Mouse (Mus musculus) spleen, adult 2 months (tissue): Measurements from ENCODE around the gene Slc16a3. TPM values are rescaled to one million over a fixed set of nuclear protein-coding genes. Genes with fewer than 3 reads are reported as not detected.

Experiments
- DNase-seq, 2 experiments: peaks; one replicate each; pipeline versions ENCODE4 v3.0.0 to v3.0.0-alpha.2; 2012 to 2021; ENCODE audit warnings: low spot score in 2 of 2, low read depth in 1 of 2
- H3K27ac ChIP-seq: fragments of 200-500 bp; 2 replicates; pipeline ENCODE4 v1.5.1; 2012; ENCODE audit warnings: low read length, inconsistent platforms; ENCODE audit not compliant: insufficient read depth
- H3K27me3 ChIP-seq: fragments of 200-500 bp; 2 replicates; pipeline ENCODE4 v1.6.1; 2012; ENCODE audit warnings: mild to moderate bottlenecking, moderate library complexity, low read length, inconsistent platforms; ENCODE audit not compliant: control insufficient read depth, insufficient read depth
- H3K36me3 ChIP-seq: fragments of 200-500 bp; 2 replicates; pipeline ENCODE4 v1.6.1; 2012; ENCODE audit warnings: mild to moderate bottlenecking, low read length, inconsistent platforms; ENCODE audit not compliant: control insufficient read depth, insufficient read depth
- H3K4me1 ChIP-seq: fragments of 200-500 bp; 2 replicates; pipeline ENCODE4 v1.6.1; 2011; ENCODE audit warnings: inconsistent platforms; ENCODE audit not compliant: control insufficient read depth, insufficient read depth, insufficient read length
- H3K4me3 ChIP-seq: fragments of 200-500 bp; 2 replicates; pipeline ENCODE4 v1.5.1; 2011; ENCODE audit warnings: mild to moderate bottlenecking, inconsistent platforms; ENCODE audit not compliant: insufficient read depth, insufficient read length; ENCODE audit errors: extremely low read depth
- CTCF ChIP-seq: fragments of 200-500 bp; IDR thresholded peaks from 2 replicates; pipeline ENCODE4 v1.5.1; 2011; ENCODE audit warnings: mild to moderate bottlenecking, inconsistent platforms; ENCODE audit not compliant: insufficient read depth, insufficient read length, insufficient replicate concordance; ENCODE audit errors: extremely low read depth
- POLR2A ChIP-seq: fragments of 200-500 bp; IDR thresholded peaks from 2 replicates; pipeline ENCODE4 v1.6.1; 2011; ENCODE audit warnings: low read depth, low read length, inconsistent platforms
- WGBS: fragments of 180-500 bp; shearing (Covaris S2); methylation state at CpG from one replicate; pipeline ENCODE4 v1.1.7; 2018; 5-methylcytosine and 5-hydroxymethylcytosine counted together
- polyA plus RNA-seq: library from polyadenylated mRNA; depleted of rRNA; stranded (reverse); fragments of >200 nt; gene quantifications from 2 replicates; pipeline ENCODE4 v1.2.3, GENCODE M21; 2012

Slc16a3 gene
- polyA plus RNA-seq, 1 experiment: 16.1 TPM

DNA sequence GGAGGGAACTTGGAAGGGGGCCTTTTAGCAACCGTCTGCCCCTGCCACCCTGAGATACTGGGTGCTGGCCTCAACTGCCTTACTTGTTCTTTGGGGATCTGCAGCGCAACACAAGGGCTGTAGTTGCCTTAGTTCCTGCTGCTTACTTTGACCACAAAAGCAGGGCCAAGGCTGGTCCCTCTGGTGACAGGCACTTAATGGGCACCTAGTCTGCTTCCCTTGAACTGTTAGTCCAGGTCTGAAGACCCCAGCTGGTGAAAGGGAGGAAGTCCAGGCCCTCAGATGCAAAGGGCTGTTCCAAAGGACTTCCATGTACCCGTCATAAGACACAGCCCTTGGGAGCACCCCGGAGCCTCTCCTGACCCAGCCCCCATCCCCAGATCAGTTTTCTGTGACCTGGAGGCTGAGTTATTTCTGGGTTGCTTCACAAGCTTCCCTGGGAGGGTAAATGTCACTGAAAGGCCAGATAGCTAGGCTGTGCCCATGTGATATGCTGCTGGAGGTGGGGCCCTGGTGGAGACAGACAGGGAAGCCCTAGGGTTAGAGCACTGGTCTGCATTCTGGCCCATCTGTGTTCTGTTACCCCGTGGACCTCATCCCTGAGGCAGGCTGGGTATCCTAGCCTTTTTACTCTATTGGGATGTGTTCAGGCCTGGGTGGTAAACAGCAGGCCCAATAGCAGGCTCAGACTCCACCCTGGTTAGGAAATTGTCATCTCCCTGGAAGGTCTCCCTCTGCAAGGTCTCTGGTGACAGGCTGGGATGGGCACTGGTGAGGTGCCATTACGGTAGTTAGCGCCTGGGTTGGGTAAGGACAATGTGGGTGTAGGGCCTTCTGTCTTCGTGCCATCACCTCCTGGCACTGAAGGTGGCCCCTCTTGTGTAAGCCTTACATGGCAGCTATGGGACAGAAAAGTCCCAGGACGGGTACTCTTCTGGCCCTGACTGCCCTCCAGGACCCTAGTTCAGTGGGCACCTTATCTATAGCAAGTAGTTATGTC lies 3.8 kb downstream of the Slc16a3 start:
- DNase-seq: no peak
- TF ChIP-seq CTCF (no peak), POLR2A (no peak)
- H3K36me3 ChIP-seq: peaks cover 3% of the 10 kb centered on the region; the same call in 1 of the 2 replicates
- H3K27ac ChIP-seq: no peak overlapping the region; the same call in 1 of the 2 replicates
- H3K4me3 ChIP-seq: no peak overlapping the region
- 0 out of 2 replicates have a peak, but pooled peaks cover 6% of the 10 kb centered on the region for H3K27me3 ChIP-seq
- WGBS: 88% methylated on average over 9 of the region's 9 CpGs
- H3K4me1 ChIP-seq: peaks cover 11% of the 10 kb centered on the region; the same call in 1 of the 2 replicates

DNA sequence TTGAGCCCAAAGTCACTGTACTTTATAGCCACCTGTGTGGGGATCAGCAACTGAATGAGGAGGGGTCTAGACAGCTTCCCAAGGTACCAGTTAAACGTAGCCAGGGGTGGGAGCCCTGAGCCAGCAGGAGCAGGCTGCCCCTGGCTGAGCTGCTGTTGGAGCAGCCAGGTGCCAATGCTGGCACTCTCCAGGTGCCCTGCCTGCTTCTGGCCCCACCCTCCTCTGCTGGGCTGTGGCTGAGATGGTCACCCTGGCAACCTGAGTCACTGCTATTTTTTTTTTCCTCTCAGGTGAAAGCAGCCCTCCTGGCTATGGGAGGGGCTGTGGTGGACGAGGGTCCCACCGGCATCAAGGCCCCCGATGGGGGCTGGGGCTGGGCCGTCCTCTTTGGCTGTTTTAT lies 6.7 kb downstream of the Slc16a3 start:
- H3K4me3 ChIP-seq: no peak overlapping the region
- no peak for DNase-seq
- H3K27ac ChIP-seq: no peak overlapping the region
- peaks cover 5% of the 10 kb centered on the region for H3K36me3 ChIP-seq
- peaks cover 7% of the 10 kb centered on the region; the same call in 1 of the 2 replicates for H3K4me1 ChIP-seq
- no peaks in the 10 kb centered on the region for H3K27me3 ChIP-seq
- 90% methylated on average over 5 of the region's 5 CpGs for WGBS
- no peak for TF ChIP-seq POLR2A
- no peak for TF ChIP-seq CTCF

DNA sequence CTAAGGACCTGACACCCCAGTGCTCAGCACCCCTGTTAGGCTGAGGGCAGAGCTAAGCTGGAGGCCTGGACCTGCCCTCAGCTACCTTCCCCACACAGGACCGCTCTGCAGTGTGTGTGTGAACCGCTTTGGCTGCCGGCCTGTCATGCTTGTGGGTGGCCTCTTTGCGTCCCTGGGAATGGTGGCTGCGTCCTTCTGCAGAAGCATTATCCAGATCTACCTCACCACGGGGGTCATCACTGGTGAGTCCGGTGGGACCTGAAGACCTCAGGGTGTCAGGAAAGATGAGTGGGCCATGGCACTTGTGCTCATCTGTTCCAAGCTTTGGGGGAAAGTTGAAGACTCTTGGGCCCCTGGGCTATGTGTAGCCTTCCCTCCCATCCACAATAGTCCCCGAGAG lies 7.4 kb downstream of the Slc16a3 start:
- Histone ChIP-seq H3K4me3 (no peak overlapping the region), H3K4me1 (peaks cover 8% of the 10 kb centered on the region; the same call in 1 of the 2 replicates), H3K36me3 (peaks cover 5% of the 10 kb centered on the region), H3K27me3 (no peaks in the 10 kb centered on the region), H3K27ac (no peak overlapping the region)
- WGBS: 98% methylated on average over 8 of the region's 8 CpGs
- DNase-seq: no peak
- TF ChIP-seq POLR2A: no peak
- TF ChIP-seq CTCF: no peak

DNA sequence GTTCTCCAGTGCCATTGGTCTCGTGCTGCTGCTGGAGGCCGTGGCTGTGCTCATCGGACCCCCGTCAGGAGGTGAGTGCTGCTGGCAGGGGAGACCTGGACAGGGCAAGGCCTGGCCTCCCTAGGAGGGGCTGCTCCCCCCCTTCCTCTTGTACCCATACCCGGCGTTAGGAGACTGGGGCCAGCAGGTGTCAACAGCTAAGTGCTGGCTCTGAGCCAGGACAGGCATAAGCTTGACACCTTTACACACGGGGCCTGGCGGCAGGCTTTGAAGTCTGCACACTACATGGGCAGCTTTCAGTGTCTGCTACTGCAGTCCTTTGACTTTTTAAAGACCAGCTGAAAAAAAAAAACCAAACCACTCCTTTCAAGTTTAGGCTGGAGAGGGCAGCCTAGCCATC lies 8.8 kb downstream of the Slc16a3 start:
- no peak for DNase-seq
- Histone ChIP-seq H3K4me1 (0 out of 2 replicates have a peak, but pooled peaks cover 4% of the 10 kb centered on the region), H3K27me3 (no peaks in the 10 kb centered on the region), H3K4me3 (no peak overlapping the region), H3K27ac (no peak overlapping the region), H3K36me3 (peaks cover 7% of the 10 kb centered on the region)
- 85% methylated on average over 8 of the region's 8 CpGs for WGBS
- TF ChIP-seq CTCF (no peak), POLR2A (no peak)

DNA sequence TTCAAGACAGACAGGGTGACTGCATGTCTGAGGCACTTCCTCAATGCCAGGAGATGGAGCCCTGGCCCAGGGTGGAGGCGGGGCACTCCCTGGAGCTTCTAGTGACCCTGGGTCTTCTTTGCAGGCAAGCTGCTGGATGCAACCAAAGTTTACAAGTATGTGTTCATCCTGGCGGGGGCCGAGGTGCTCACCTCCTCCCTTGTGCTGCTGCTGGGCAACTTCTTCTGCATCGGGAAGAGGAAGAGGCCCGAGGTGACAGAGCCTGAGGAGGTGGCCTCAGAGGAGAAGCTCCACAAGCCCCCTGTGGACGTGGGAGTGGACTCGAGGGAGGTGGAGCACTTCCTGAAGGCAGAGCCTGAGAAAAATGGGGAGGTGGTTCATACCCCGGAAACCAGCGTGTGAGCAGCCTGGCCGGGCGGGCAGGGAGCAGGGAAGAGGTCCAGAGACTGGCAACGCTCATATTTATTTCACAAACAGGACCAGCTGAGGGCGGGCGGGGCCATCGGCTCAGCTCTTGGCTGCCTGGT lies 9.5 kb downstream of the Slc16a3 start:
- Histone ChIP-seq H3K4me3 (no peak overlapping the region), H3K36me3 (peaks cover 15% of the 10 kb centered on the region)
- WGBS: 50% methylated on average over 15 of the region's 15 CpGs

DNA sequence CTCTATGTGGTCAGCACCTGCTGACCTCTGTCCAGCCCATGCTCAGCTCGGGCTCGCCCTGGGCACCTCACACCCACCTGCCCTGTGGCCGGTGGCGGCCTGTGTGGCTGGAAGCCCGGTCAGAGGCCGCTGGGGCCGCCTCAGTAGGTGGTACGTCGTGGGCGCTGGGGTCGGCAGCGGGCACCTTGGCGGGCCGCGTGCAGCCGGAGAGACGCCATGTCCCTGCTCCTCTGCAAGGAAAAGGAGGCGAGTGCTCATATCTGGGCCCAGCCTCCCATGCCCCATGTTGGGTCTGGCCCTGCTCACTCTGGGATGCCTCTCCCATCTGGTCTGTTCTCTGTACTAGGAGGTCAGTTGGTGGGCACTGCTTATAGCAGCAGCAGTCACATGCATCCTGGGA lies 10.8 kb downstream of the Slc16a3 start:
- no peak for DNase-seq
- no peak overlapping the region for H3K27ac ChIP-seq
- peaks cover 24% of the 10 kb centered on the region for H3K36me3 ChIP-seq
- H3K4me3 ChIP-seq: no peak overlapping the region
- H3K27me3 ChIP-seq: no peaks in the 10 kb centered on the region
- WGBS: 98% methylated on average over 18 of the region's 18 CpGs
- H3K4me1 ChIP-seq: 0 out of 2 replicates have a peak, but pooled peaks cover 4% of the 10 kb centered on the region
- TF ChIP-seq CTCF (no peak), POLR2A (no peak)

More for the DNA sequence above, 9.5 kb downstream of the Slc16a3 start:
- Histone ChIP-seq H3K27me3 (no peaks in the 10 kb centered on the region), H3K27ac (0 out of 2 replicates have a peak overlapping the region, but pooled peaks have one; percentile 19), H3K4me1 (0 out of 2 replicates have a peak, but pooled peaks cover 4% of the 10 kb centered on the region)
- no peak for TF ChIP-seq POLR2A
- TF ChIP-seq CTCF: no peak
- DNase-seq: no peak
